Comparison of ENCODE assay signal across 9 mouse cellular contexts in the genomic region with DNA sequence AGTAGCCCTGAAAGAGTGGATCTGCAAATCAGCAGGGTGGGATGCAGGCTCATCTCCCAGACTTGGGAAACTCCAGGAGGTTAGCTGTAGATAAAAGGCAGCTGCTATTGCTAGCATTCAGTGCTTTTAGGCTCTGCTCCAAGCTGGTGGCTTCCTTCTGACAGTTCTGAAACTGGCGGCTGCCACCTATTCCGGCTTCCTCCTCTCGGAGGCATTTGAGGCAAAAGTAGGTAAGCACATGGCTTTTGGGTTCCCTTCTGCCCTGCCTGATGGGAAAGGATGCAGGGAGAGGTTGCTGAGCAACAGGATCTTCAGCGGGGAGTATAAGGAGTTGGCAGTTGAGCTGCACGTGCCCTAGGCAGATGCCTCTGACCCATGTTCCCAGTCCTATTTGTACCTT.
DNase-seq lines count a peak whose midpoint lies in the region; ATAC-seq and TF ChIP-seq lines count a peak whose summit lies in the region.
"Had no signal": no experiment of that assay in that cellular context is flagged by ENCODE, and none has a peak within 500 bp of the region (broad histone marks: within the 10 kb centered on the region; RNA-seq: fewer than 3 reads in every experiment).

No protein-coding gene starts in this region.

- H3K9ac ChIP-seq in intestine, embryonic 15.5 days: no peak overlapping the region
- H3K9ac ChIP-seq in midbrain, postnatal 0 days (replicated peaks; ENCODE audit: low read length, poor library complexity, severe bottlenecking): no peak overlapping the region
- H3K9ac ChIP-seq: hindbrain, embryonic 15.5 days had no signal

- no peak overlapping the region for H3K4me2 ChIP-seq in intestine, embryonic 15.5 days (replicated peaks)
- H3K4me2 ChIP-seq in midbrain, postnatal 0 days (ENCODE audit: low read depth, low read length, poor library complexity, severe bottlenecking): no peak overlapping the region

- no peak overlapping the region for H3K4me3 ChIP-seq in cerebellum, adult 2 months (replicated peaks; ENCODE audit: insufficient read depth, low read depth, low read length)
- no peak overlapping the region for H3K4me3 ChIP-seq in intestine, embryonic 15.5 days (replicated peaks)
- no peak overlapping the region for H3K4me3 ChIP-seq in midbrain, postnatal 0 days (ENCODE audit: low read depth, low read length)
- H3K4me3 ChIP-seq: hindbrain, embryonic 15.5 days had no signal

- no peak for TF ChIP-seq CTCF in cerebellum, adult 2 months (IDR thresholded peaks at IDR 0.05; ENCODE audit: borderline replicate concordance, insufficient read depth, low read depth, low read length)
- no peak for TF ChIP-seq CTCF in midbrain, postnatal 0 days (IDR thresholded peaks at IDR 0.05)

- no peaks in the 10 kb centered on the region for H3K9me3 ChIP-seq in intestine, embryonic 15.5 days
- no peaks in the 10 kb centered on the region for H3K9me3 ChIP-seq in midbrain, postnatal 0 days (ENCODE audit: low read length)
- H3K9me3 ChIP-seq: hindbrain, embryonic 15.5 days had no signal

- peaks cover 13% of the 10 kb centered on the region for H3K4me1 ChIP-seq in cerebellum, adult 2 months (ENCODE audit: control insufficient read depth, insufficient read depth, low read length)
- peaks cover 15% of the 10 kb centered on the region for H3K4me1 ChIP-seq in intestine, embryonic 15.5 days (replicated peaks)
- peaks cover 11% of the 10 kb centered on the region; the same call in 1 of the 2 replicates for H3K4me1 ChIP-seq in midbrain, postnatal 0 days (ENCODE audit: insufficient read depth, low read length)

- H3K27me3 ChIP-seq in cerebellum, adult 2 months (ENCODE audit: control insufficient read depth, insufficient read depth, low read length): no peaks in the 10 kb centered on the region
- no peaks in the 10 kb centered on the region for H3K27me3 ChIP-seq in intestine, embryonic 15.5 days (replicated peaks)
- no peaks in the 10 kb centered on the region for H3K27me3 ChIP-seq in midbrain, postnatal 0 days (ENCODE audit: insufficient read depth, low read length)
- H3K27me3 ChIP-seq: hindbrain, embryonic 15.5 days had no signal

- intact Hi-C loops in gastrocnemius, postnatal 14 days (cut with DNase I; ENCODE audit: low total_unique reads): no loop called here

- no peak for ATAC-seq in intestine, embryonic 15.5 days
- no peak for ATAC-seq in midbrain, postnatal 0 days (ENCODE audit: low FRiP score)

- TF ChIP-seq POLR2A in cerebellum, adult 2 months (IDR thresholded peaks at IDR 0.05; ENCODE audit: borderline replicate concordance, insufficient read depth, low read length): no peak

- WGBS in cerebellum, adult 2 months: 4% methylated on average over 5 of the region's 5 CpGs
- 70% methylated on average over 5 of the region's 5 CpGs for WGBS in intestine, embryonic 15.5 days
- WGBS in midbrain, postnatal 0 days: 23% methylated on average over 5 of the region's 5 CpGs

- H3K27ac ChIP-seq in cerebellum, adult 2 months (ENCODE audit: insufficient read depth, low read length): no peak overlapping the region
- peak overlapping the region; percentile 74; the same call in 1 of the 2 replicates for H3K27ac ChIP-seq in intestine, embryonic 15.5 days
- no peak overlapping the region for H3K27ac ChIP-seq in midbrain, postnatal 0 days (ENCODE audit: low read depth, low read length)
- H3K27ac ChIP-seq: hindbrain, embryonic 15.5 days had no signal

- peak; percentile 79 for DNase-seq in brain, adult 2 months (ENCODE audit: low read depth, low spot score)
- peak; percentile 20 to 21 for DNase-seq in cerebellum, adult 2 months
- peak; percentile 69 for DNase-seq in midbrain, postnatal 0 days (ENCODE audit: low spot score)
- no peak for DNase-seq in gastrocnemius, postnatal 14 days
- no peak for DNase-seq in adrenal gland, postnatal 25 days
- no peak for DNase-seq in adipocyte (ENCODE audit: low spot score)
- DNase-seq: adrenal gland, postnatal 36 days had no signal

- no peaks in the 10 kb centered on the region for H3K36me3 ChIP-seq in intestine, embryonic 15.5 days
- H3K36me3 ChIP-seq in midbrain, postnatal 0 days (ENCODE audit: insufficient read depth, low read length): no peaks in the 10 kb centered on the region
- H3K36me3 ChIP-seq: hindbrain, embryonic 15.5 days had no signal

Comparison
In these comparisons a context has a peak if more than half of its experiments do, and no peak if none do; other contexts are left out.
1. DNase-seq: peak in brain, adult 2 months (single experiment), cerebellum, adult 2 months (2 of 2) and midbrain, postnatal 0 days (single experiment); none in gastrocnemius, postnatal 14 days (single experiment), adrenal gland, postnatal 25 days (single experiment) and adipocyte (single experiment).